Mouse (Mus musculus): ENCODE measurements at regions not wholly inside any gene's neighbourhood (a gene's known extent, or its start where the extent isn't known, plus 50 kb on each side); places are given as distances from the start of the nearest gene placed in this dataset.
"Not testable (repeated sequence)": the region's sequence is repeated elsewhere in the genome, so short reads cannot be mapped to it uniquely, and the experiment has no call there.

DNA sequence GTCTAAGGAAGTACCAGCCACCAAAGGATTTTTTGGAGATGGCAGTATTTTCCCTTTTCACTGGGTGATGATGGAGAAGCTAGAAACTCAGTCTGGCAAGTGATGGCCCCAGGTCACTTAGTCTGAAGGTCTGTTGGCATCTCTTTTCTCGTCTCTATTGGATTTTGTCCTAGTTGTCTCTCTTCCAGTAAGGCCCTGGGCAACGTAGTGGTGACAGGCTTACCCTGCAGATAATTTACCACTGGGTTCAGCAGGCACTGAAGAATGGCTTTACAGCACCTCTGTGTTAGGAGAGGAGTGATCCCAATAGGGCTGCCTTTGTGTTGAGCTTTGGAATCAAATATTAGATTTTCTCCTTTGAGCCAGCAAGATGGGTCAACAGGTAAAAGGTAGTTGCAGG lies 87.9 kb upstream of the 1110032F04Rik start:
- ATAC-seq = no peak
- no peak overlapping the region for H3K27ac ChIP-seq
- 73% methylated on average over 2 of the region's 2 CpGs for WGBS
- no peak overlapping the region for H3K4me3 ChIP-seq (replicated peaks)
- H3K4me2 ChIP-seq (replicated peaks) = no peak overlapping the region
- no peak overlapping the region for H3K9ac ChIP-seq (replicated peaks)
- no peaks in the 10 kb centered on the region for H3K4me1 ChIP-seq (replicated peaks)
- H3K27me3 ChIP-seq = no peaks in the 10 kb centered on the region
- no peaks in the 10 kb centered on the region for H3K9me3 ChIP-seq
- H3K36me3 ChIP-seq = no peaks in the 10 kb centered on the region

DNA sequence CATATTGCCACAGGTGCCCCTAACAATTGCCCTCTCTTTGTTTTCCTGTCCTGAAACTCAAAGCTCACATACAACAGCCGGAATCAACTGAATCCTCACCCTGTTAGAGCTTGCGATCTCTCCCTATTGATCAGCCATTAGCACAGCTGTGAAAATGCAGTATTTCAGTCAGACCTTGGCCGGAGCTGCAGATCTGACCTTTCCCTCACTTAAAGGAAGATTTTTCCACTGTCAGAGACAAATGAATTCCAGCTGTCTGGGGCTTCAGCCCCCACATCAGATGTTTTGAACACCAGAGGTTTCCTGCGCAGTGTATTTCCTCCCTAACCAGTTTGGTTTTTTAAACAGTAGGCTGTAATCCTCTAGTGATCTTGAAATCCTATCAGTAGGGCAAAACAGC lies 87.0 kb upstream of the 1110032F04Rik start:
- ATAC-seq = no peak
- Histone ChIP-seq H3K27me3 (no peaks in the 10 kb centered on the region), H3K4me1 (replicated peaks) (no peaks in the 10 kb centered on the region; the same call in 1 of the 2 replicates), H3K4me3 (replicated peaks) (no peak overlapping the region), H3K36me3 (no peaks in the 10 kb centered on the region), H3K4me2 (replicated peaks) (no peak overlapping the region), H3K9me3 (no peaks in the 10 kb centered on the region), H3K27ac (no peak overlapping the region), H3K9ac (replicated peaks) (no peak overlapping the region)
- 65% methylated on average over 4 of the region's 4 CpGs for WGBS

DNA sequence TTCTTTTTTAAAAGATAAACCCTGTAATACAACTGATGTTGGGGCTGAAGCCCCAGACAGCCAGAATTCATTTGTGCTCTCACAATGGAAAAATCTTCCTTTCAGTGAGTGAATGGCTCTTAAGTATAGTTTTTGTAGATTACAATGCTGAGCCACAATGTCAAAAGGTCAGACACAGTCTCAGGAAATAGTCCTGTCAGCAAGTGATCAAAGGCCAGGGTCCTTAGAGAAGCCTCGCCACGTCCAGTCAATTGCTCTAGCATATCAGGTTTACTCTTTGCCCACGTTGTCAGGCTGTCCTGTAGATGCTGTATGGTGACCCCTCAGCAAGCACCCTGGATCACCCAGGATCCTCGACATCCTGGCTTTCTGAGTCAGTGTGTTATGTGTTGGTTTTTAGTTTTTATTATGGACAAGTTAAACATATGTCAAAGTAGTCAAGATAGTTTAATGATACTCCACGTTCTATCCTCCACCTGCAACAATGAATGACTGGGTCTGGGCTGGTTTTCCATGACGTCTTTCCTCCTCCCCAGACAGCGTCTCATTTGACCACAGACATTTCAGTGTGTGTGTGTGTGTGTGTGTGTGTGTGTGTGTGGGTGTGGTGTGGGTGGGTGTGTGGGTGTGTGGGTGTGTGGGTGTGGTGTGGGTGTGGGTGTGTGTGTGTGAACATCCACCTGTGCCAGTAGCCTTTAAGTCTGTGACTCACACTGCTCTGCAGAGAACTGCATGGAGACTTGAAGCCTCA lies 85.5 kb upstream of the 1110032F04Rik start:
- H3K4me3 ChIP-seq (replicated peaks) = no peak overlapping the region
- no peaks in the 10 kb centered on the region for H3K9me3 ChIP-seq
- H3K27ac ChIP-seq = no peak overlapping the region
- WGBS = 57% methylated on average over 7 of the region's 7 CpGs
- H3K27me3 ChIP-seq = no peaks in the 10 kb centered on the region
- no peak overlapping the region for H3K4me2 ChIP-seq (replicated peaks)
- no peaks in the 10 kb centered on the region for H3K36me3 ChIP-seq
- ATAC-seq = no peak
- no peak overlapping the region for H3K9ac ChIP-seq (replicated peaks)
- H3K4me1 ChIP-seq (replicated peaks) = no peaks in the 10 kb centered on the region; the same call in 1 of the 2 replicates

DNA sequence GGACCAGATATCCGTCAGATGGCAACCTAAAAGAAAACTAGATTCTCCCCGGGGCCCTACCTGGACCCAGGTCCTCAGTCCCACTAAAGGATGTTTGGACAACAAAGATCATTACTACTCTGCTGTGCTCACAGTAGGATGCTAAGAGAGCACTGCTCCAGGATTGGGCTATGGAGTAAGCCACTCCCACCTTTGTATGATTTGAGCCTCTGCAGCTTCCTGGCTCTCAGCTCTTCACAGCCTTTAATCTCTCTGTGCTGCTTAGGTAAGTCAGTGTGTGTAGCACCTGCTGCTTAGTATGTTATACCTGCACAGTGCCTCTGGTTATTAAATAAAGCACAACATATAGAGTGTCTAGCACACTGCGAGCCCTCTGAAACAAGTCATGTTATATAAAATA lies 82.6 kb upstream of the 1110032F04Rik start:
- no peaks in the 10 kb centered on the region for H3K36me3 ChIP-seq
- no peaks in the 10 kb centered on the region; the same call in 1 of the 2 replicates for H3K4me1 ChIP-seq (replicated peaks)
- no peak overlapping the region for H3K9ac ChIP-seq (replicated peaks)
- no peak overlapping the region for H3K4me2 ChIP-seq (replicated peaks)
- no peak overlapping the region for H3K27ac ChIP-seq
- no peaks in the 10 kb centered on the region for H3K27me3 ChIP-seq
- no peak overlapping the region for H3K4me3 ChIP-seq (replicated peaks)
- 92% methylated on average over 3 of the region's 3 CpGs for WGBS
- ATAC-seq = no peak
- H3K9me3 ChIP-seq = no peaks in the 10 kb centered on the region

DNA sequence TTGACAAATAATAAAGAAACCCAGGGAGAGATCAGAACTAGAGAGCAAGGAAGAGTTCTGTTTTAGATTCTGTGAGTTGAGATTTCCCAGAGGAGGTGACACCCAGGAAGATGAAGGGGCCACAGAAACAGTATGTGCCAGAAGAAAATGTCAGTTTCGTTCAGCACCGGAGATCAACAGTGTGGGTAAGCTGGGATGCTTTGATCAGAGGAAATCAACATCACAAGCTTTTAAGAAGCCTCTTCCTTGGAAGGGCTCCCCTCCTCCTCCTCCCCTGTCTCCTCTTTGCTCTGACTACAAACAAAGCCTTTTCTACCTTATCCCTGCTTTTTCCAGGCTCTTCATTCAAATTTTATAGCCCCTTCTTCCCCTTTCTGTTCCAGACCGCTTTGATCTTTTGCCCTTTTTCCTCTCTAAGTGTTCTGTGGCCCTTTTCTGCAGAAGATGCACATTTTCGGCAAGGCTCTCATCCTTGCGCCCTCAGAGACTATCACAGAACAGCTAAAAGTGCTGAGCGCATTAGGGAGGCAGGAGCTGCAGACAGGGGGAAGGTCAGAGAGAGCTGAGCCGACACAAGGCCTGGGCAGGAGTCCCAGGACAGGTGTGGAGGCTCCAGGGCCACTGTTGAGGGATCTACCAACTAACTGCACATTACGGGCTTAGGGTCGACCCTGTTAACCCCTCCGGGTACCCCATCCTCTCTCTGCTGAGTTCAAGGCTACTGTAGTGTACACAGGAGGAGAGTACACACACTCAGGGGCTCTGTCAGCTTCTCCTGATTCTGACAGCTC lies 81.8 kb upstream of the 1110032F04Rik start:
- 0 out of 2 replicates have a peak overlapping the region, but pooled peaks have one; percentile 16 for H3K27ac ChIP-seq
- 43% methylated on average over 10 of the region's 10 CpGs for WGBS
- ATAC-seq = no peak

DNA sequence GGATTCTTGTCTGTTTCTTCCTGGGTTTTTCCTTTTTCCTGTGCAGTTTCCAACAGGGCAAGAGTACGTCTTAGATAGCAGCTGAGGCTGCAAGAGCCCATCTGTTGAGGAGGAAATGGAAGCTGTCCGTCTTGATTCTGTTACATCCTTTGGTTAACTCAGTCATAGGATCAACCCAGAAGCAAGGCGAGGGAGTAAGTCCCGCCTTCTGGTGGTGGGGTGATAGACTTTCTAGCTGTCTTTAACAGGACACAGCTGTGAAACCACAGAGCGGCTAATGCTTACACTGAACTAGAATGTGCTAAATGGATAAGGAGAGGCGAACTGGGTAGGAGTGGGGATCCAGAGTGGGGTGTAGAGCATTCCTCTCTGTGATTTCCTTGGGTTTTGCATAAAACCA lies 79.9 kb upstream of the 1110032F04Rik start:
- no peak overlapping the region for H3K4me2 ChIP-seq (replicated peaks)
- H3K4me1 ChIP-seq (replicated peaks) = peaks cover 9% of the 10 kb centered on the region
- H3K9me3 ChIP-seq = no peaks in the 10 kb centered on the region
- ATAC-seq = no peak
- no peak overlapping the region for H3K27ac ChIP-seq
- 89% methylated on average over 6 of the region's 6 CpGs for WGBS
- H3K27me3 ChIP-seq = no peaks in the 10 kb centered on the region
- no peaks in the 10 kb centered on the region for H3K36me3 ChIP-seq
- H3K4me3 ChIP-seq (replicated peaks) = no peak overlapping the region
- no peak overlapping the region for H3K9ac ChIP-seq (replicated peaks)

More for the DNA sequence above, 81.8 kb upstream of the 1110032F04Rik start:
- Histone ChIP-seq H3K36me3 (no peaks in the 10 kb centered on the region), H3K4me2 (replicated peaks) (no peak overlapping the region), H3K4me1 (replicated peaks) (no peaks in the 10 kb centered on the region; the same call in 1 of the 2 replicates), H3K9ac (replicated peaks) (no peak overlapping the region), H3K4me3 (replicated peaks) (no peak overlapping the region), H3K9me3 (no peaks in the 10 kb centered on the region), H3K27me3 (no peaks in the 10 kb centered on the region)

DNA sequence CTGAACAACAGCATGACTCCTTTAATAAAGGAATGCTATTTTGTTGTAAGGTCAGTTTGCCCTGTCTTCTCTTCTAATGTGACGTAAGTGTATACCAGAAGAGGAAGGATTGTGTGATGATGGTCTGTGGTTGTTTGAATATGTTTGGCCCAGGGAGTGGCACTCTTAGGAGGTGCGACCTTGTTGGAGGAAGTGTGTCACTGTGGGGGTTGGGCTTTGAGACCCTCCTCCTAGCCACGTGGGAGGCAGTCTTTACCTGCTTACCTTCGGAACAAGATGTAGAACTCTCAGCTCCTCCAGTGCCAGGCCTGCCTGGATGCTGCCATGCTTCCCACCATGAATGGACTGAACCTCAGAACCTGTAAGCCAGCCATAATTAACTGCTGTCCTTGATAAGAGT lies 78.9 kb upstream of the 1110032F04Rik start:
- 91% methylated on average over 4 of the region's 4 CpGs for WGBS
- no peak overlapping the region for H3K9ac ChIP-seq (replicated peaks)
- H3K4me2 ChIP-seq (replicated peaks) = no peak overlapping the region
- H3K4me3 ChIP-seq (replicated peaks) = no peak overlapping the region
- H3K27ac ChIP-seq = no peak overlapping the region
- peaks cover 11% of the 10 kb centered on the region for H3K4me1 ChIP-seq (replicated peaks)
- no peaks in the 10 kb centered on the region for H3K27me3 ChIP-seq
- H3K9me3 ChIP-seq = no peaks in the 10 kb centered on the region
- ATAC-seq = no peak
- H3K36me3 ChIP-seq = no peaks in the 10 kb centered on the region

DNA sequence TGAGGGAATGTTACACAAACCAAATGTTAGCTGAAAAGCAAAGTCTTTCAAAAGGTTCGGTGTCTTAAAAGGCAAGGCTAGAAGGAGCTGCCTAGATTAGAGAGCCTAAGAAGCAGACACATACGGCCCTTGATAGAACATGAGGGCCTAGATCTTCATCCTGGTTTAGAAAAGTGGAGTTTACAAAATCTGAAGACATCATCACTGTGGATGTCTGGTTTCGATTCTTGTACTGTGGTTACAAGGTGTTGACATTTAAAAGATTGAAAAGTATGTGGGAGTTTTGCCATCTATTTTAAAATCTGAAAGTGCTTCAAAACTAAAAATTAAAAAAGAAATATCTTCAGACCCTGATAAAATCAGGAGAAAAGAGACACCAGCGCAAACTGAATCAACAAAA lies 76.5 kb upstream of the 1110032F04Rik start:
- WGBS = 91% methylated on average over 4 of the region's 4 CpGs
- ATAC-seq = no peak
- Histone ChIP-seq H3K27ac (no peak overlapping the region), H3K27me3 (no peaks in the 10 kb centered on the region), H3K9me3 (no peaks in the 10 kb centered on the region), H3K36me3 (no peaks in the 10 kb centered on the region), H3K9ac (replicated peaks) (no peak overlapping the region), H3K4me3 (replicated peaks) (no peak overlapping the region), H3K4me1 (replicated peaks) (peaks cover 11% of the 10 kb centered on the region), H3K4me2 (replicated peaks) (no peak overlapping the region)

DNA sequence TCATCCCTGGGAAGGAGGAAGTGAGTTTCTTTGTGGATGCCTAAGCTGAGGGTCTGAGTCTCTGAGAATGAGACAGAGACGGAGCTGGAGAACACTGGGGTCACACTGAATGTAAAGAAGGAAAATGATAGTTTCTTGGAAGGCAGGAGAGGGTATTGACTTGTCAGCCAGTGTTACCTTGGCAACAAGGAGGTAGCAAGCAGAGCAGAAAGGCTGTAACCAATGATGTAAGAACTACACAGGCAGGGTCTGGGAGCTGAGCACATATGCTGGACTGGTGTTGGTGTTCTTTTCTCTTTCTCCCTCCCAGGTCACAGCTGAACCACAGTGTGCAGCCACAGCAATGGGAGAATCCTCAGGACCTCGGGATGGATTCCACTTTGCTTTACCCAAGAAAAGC lies 75.5 kb upstream of the 1110032F04Rik start:
- no peak overlapping the region for H3K9ac ChIP-seq (replicated peaks)

DNA sequence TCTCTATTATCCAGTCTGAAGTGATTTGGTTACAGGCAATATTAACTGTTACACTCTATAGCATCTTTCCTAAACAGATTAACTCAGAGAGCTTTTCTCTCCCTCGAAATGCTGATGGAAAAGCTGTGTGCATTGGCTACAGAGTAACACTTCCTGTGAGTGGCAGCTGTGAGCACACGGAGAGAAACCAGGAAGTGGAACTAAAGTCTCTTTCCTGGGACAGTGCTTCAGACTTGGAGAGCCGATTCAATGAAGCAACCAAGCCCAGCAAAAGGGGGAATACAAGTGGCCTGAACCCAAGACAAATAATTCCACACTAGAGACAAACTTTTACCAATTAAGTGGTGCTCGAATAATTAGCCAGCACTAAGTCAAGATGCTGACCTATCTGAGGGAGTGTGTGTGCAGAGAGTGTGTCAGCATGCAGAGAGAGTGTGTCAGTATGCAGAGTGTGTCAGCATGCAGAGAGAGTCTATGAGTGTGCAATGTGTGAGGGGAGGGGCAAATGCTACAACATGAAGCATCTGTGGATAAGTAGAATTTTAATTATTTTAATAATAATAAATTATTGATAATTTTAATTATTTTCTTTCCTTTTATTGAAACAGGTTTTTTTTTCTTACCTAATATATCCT lies 74.9 kb upstream of the 1110032F04Rik start:
- ATAC-seq = peak; percentile 35
- H3K36me3 ChIP-seq = no peaks in the 10 kb centered on the region
- no peak overlapping the region for H3K4me3 ChIP-seq (replicated peaks)
- no peak overlapping the region for H3K4me2 ChIP-seq (replicated peaks)
- H3K9me3 ChIP-seq = no peaks in the 10 kb centered on the region
- H3K27me3 ChIP-seq = no peaks in the 10 kb centered on the region
- 41% methylated on average over 4 of the region's 4 CpGs for WGBS
- peak overlapping the region; percentile 62 for H3K27ac ChIP-seq
- no peak overlapping the region for H3K9ac ChIP-seq (replicated peaks)
- H3K4me1 ChIP-seq (replicated peaks) = peaks cover 11% of the 10 kb centered on the region

More for the DNA sequence above, 75.5 kb upstream of the 1110032F04Rik start:
- WGBS = 40% methylated on average over 2 of the region's 2 CpGs
- peak; percentile 86 for ATAC-seq
- H3K27me3 ChIP-seq = no peaks in the 10 kb centered on the region
- no peaks in the 10 kb centered on the region for H3K9me3 ChIP-seq
- no peak overlapping the region for H3K4me2 ChIP-seq (replicated peaks)
- H3K27ac ChIP-seq = peak overlapping the region; percentile 62
- H3K4me1 ChIP-seq (replicated peaks) = peaks cover 11% of the 10 kb centered on the region
- H3K4me3 ChIP-seq (replicated peaks) = no peak overlapping the region
- no peaks in the 10 kb centered on the region for H3K36me3 ChIP-seq

DNA sequence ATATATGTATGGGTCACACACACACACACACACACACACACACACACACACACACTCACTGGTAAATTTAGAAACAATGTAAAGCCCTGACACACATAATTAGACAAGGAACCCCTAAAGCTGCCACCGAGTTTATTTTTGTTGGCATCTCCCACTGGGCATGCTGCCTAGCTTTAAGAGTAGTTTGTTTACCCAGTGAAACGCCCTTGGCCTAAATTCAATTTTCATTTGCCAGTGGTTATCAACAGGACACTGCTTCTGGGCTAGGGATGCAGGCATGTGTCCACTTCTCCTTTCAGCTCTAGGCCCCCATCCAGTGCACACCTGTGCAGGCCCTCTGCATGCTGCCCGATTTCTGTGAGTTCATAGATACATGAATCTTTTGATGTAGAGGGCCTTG lies 73.7 kb upstream of the 1110032F04Rik start:
- ATAC-seq = no peak
- WGBS = 73% methylated on average over 3 of the region's 3 CpGs
- no peak overlapping the region for H3K4me2 ChIP-seq (replicated peaks)

DNA sequence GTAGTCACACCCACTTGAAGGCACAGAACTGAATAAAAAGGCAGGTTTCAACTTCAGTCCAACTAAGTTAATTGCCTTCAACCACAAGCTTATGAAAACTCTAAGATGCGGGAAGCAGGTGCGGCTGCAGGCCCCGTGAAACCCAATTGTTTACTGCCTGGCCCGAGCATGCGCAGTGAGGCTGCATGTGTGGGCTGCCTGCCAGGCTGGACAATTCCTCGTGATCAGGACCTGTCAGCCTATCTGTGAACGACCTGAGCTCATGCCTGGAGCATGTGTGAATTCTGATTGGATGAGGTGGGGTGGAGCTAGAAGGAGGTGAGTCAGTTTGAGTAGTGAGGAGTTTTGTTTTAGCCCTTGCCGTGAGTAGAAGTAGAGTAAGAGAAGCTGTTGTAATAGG lies 71.0 kb upstream of the 1110032F04Rik start:
- H3K9ac ChIP-seq (replicated peaks); H3K27me3 ChIP-seq; H3K27ac ChIP-seq; H3K4me2 ChIP-seq (replicated peaks); H3K9me3 ChIP-seq; H3K4me3 ChIP-seq (replicated peaks); ATAC-seq; H3K36me3 ChIP-seq: not testable (repeated sequence)
- peaks cover 11% of the 10 kb centered on the region for H3K4me1 ChIP-seq (replicated peaks)
- 87% methylated on average over 8 of the region's 8 CpGs for WGBS

More for the DNA sequence above, 73.7 kb upstream of the 1110032F04Rik start:
- H3K36me3 ChIP-seq = no peaks in the 10 kb centered on the region
- peaks cover 11% of the 10 kb centered on the region for H3K4me1 ChIP-seq (replicated peaks)
- H3K27me3 ChIP-seq = no peaks in the 10 kb centered on the region
- no peak overlapping the region for H3K4me3 ChIP-seq (replicated peaks)
- H3K27ac ChIP-seq = no peak overlapping the region
- no peak overlapping the region for H3K9ac ChIP-seq (replicated peaks)
- 0 out of 2 replicates have a peak, but pooled peaks cover 1% of the 10 kb centered on the region for H3K9me3 ChIP-seq

Data from midbrain, embryonic 13.5 days (tissue).